Mouse (Mus musculus): ENCODE measurements around the gene Gm29106. TPM values are rescaled to one million over a fixed set of nuclear protein-coding genes. Genes with fewer than 3 reads are reported as not detected.
"Not testable (repeated sequence)": the region's sequence is repeated elsewhere in the genome, so short reads cannot be mapped to it uniquely, and the experiment has no call there.

Gene Gm29106
- polyA plus RNA-seq (2012; rRNA removed): not detected in 2 replicates

- H3K4me3 ChIP-seq (ENCODE audit: insufficient read depth, low read length); H3K27ac ChIP-seq (ENCODE audit: insufficient read depth, low read length); H3K4me1 ChIP-seq (ENCODE audit: control insufficient read depth, insufficient read depth, low read length): not testable (repeated sequence)
These were observed at the start of gene Gm29106 for GRCm38 (mm10) chr1:118176242-118176641. Gene Gm29106 (plus strand): TSS chr1:118176542.

- no peaks in the 10 kb centered on the region for H3K4me1 ChIP-seq (ENCODE audit: control insufficient read depth, insufficient read depth, low read length)
- H3K4me3 ChIP-seq (ENCODE audit: insufficient read depth, low read length): no peak overlapping the region
- TF ChIP-seq POLR2A (IDR thresholded peaks at IDR 0.05; ENCODE audit: extremely low read depth, insufficient read depth, low read length) (no peak), CTCF (IDR thresholded peaks at IDR 0.05; ENCODE audit: extremely low read depth, insufficient read depth, low read length) (no peak)
- H3K27ac ChIP-seq (ENCODE audit: insufficient read depth, low read length): no peak overlapping the region
These were observed 52.2 kb downstream of the Gm29106 start for GRCm38 (mm10) chr1:118228540-118228939.

GRCm38 (mm10) chr1:118236032-118236431, 59.7 kb downstream of the Gm29106 start:
- TF ChIP-seq CTCF (IDR thresholded peaks at IDR 0.05; ENCODE audit: extremely low read depth, insufficient read depth, low read length): no peak
- no peak for TF ChIP-seq POLR2A (IDR thresholded peaks at IDR 0.05; ENCODE audit: extremely low read depth, insufficient read depth, low read length)
- Histone ChIP-seq H3K4me1 (ENCODE audit: control insufficient read depth, insufficient read depth, low read length) (no peaks in the 10 kb centered on the region), H3K4me3 (ENCODE audit: insufficient read depth, low read length) (no peak overlapping the region), H3K27ac (ENCODE audit: insufficient read depth, low read length) (no peak overlapping the region)

Other genes with a start within 250 kb of the Gm29106 start
- gene Gm28168, start 248.5 kb upstream of the Gm29106 start, polyA plus RNA-seq (2012; rRNA removed): not detected in 2 replicates
- not detected in 2 replicates for gene Gm7145, start 210.6 kb upstream of the Gm29106 start, polyA plus RNA-seq (2012; rRNA removed)
- gene Tsn, start 135.2 kb downstream of the Gm29106 start, polyA plus RNA-seq (2012; rRNA removed): 78.3 and 79.8 TPM in 2 replicates
- gene Nifk, start 145.3 kb downstream of the Gm29106 start, polyA plus RNA-seq (2012; rRNA removed): 22.9 and 23.0 TPM in 2 replicates
- gene Clasp1, start 212.5 kb downstream of the Gm29106 start, polyA plus RNA-seq (2012; rRNA removed): 55.3 and 58.8 TPM in 2 replicates